Mouse (Mus musculus) limb, embryonic 14.5 days (tissue): ENCODE measurements around the gene Pard3b. TPM values are rescaled to one million over a fixed set of nuclear protein-coding genes. Genes with fewer than 3 reads are reported as not detected.

Experiments
- ATAC-seq: fragments of 200-750 bp; cut with Nextera tagmentation; 2 replicates; pipeline ENCODE4 v1.8.0; 2017; ENCODE audit warnings: low read depth, moderate number of reproducible peaks, moderate TSS enrichment; ENCODE audit not compliant: low FRiP score
- DNase-seq: peaks from one replicate; pipeline ENCODE4 v3.0.0-alpha.2; 2015; ENCODE audit warnings: low spot score
- H3K27ac ChIP-seq: fragments of 300-500 bp; sonication (generic); replicated peaks from 2 replicates; pipeline ENCODE4 v1.5.1; 2014; ENCODE audit warnings: low read depth, mild to moderate bottlenecking, low read length, moderate library complexity, mixed read lengths
- H3K27me3 ChIP-seq: fragments of 300-500 bp; sonication (generic); 2 replicates; pipeline ENCODE4 v1.6.1; 2014; ENCODE audit warnings: low read length, mixed read lengths; ENCODE audit not compliant: control insufficient read depth, insufficient read depth
- H3K36me3 ChIP-seq: fragments of 300-500 bp; sonication (generic); 2 replicates; pipeline ENCODE4 v1.6.1; 2014; ENCODE audit warnings: mild to moderate bottlenecking, low read length, moderate library complexity, mixed read lengths; ENCODE audit not compliant: control insufficient read depth, insufficient read depth
- H3K4me1 ChIP-seq: fragments of 300-500 bp; sonication (generic); 2 replicates; pipeline ENCODE4 v1.6.1; 2014; ENCODE audit warnings: antibody characterized with exemption, low read length, mixed read lengths; ENCODE audit not compliant: control insufficient read depth, insufficient read depth
- H3K4me2 ChIP-seq: fragments of 300-500 bp; sonication (generic); replicated peaks from 2 replicates; pipeline ENCODE4 v1.6.1; 2014; ENCODE audit warnings: low read depth, mild to moderate bottlenecking, low read length, moderate library complexity; ENCODE audit not compliant: severe bottlenecking
- H3K4me3 ChIP-seq: fragments of 300-500 bp; sonication (generic); replicated peaks from 2 replicates; pipeline ENCODE4 v1.5.1; 2014; ENCODE audit warnings: low read length
- H3K9ac ChIP-seq: fragments of 300-500 bp; sonication (generic); 2 replicates; pipeline ENCODE4 v1.6.1; 2014; ENCODE audit warnings: mild to moderate bottlenecking, low read depth, low read length, moderate library complexity; ENCODE audit not compliant: severe bottlenecking
- H3K9me3 ChIP-seq: fragments of 300-500 bp; sonication (generic); 2 replicates; pipeline ENCODE4 v1.6.1; 2016; ENCODE audit warnings: low read length; ENCODE audit not compliant: control insufficient read depth
- POLR2A ChIP-seq: fragments of 200-500 bp; IDR thresholded peaks from 2 replicates; pipeline ENCODE4 v1.8.0; 2012; ENCODE audit warnings: inconsistent platforms, mild to moderate bottlenecking, moderate library complexity, borderline replicate concordance; ENCODE audit not compliant: insufficient read depth, insufficient read length; ENCODE audit errors: extremely low read depth
- WGBS: fragments of 180-500 bp; shearing (Covaris S2); extraction: QIAGEN DNeasy Blood & Tissue Kit; methylation state at CpG from one replicate; pipeline ENCODE4 v1.1.7; 2014; 5-methylcytosine and 5-hydroxymethylcytosine counted together
- polyA plus RNA-seq, 2 experiments: library from polyadenylated mRNA; depleted of rRNA in 1 of 2; stranded (reverse) in 1 of 2; unstranded in 1 of 2; fragments of >200 nt; fragmentation: Nextera tagmentation in 1 of 2; extraction: Ambion mirVana in 1 of 2; gene quantifications; 2 replicates each; pipeline versions ENCODE4 v1.2.1 to v1.2.3; 2012 to 2014

Pard3b gene
- polyA plus RNA-seq, 2 experiments, result 5.3 to 21.0 TPM

- TF ChIP-seq POLR2A, result no peak
- Histone ChIP-seq H3K4me2 (no peak overlapping the region), H3K27me3 (no peaks in the 10 kb centered on the region), H3K9ac (no peak overlapping the region), H3K4me1 (peaks cover 11% of the 10 kb centered on the region), H3K27ac (no peak overlapping the region), H3K9me3 (no peaks in the 10 kb centered on the region), H3K4me3 (no peak overlapping the region), H3K36me3 (no peaks in the 10 kb centered on the region)
- no peak for ATAC-seq
- DNase-seq, result no peak
- 17% methylated on average over 4 of the region's 4 CpGs for WGBS
These were observed 941.8 kb downstream of the Pard3b start for GRCm38 (mm10) chr1:62580314-62580935.

- H3K9ac ChIP-seq, result no peak overlapping the region
- no peak overlapping the region for H3K4me3 ChIP-seq
- no peak for ATAC-seq
- H3K27ac ChIP-seq, result no peak overlapping the region
- no peak for DNase-seq
- H3K4me2 ChIP-seq, result no peak overlapping the region
- H3K36me3 ChIP-seq, result no peaks in the 10 kb centered on the region
- H3K4me1 ChIP-seq, result peaks cover 11% of the 10 kb centered on the region
- whole genome bisulfite sequencing, result 91% methylated on average over 4 of the region's 4 CpGs
- H3K9me3 ChIP-seq, result no peaks in the 10 kb centered on the region
- TF ChIP-seq POLR2A, result no peak
- H3K27me3 ChIP-seq, result no peaks in the 10 kb centered on the region
These were observed 943.9 kb downstream of the Pard3b start for GRCm38 (mm10) chr1:62582476-62582875.

- DNase-seq, result no peak
These were observed 948.9 kb downstream of the Pard3b start for GRCm38 (mm10) chr1:62587536-62587935.

DNA sequence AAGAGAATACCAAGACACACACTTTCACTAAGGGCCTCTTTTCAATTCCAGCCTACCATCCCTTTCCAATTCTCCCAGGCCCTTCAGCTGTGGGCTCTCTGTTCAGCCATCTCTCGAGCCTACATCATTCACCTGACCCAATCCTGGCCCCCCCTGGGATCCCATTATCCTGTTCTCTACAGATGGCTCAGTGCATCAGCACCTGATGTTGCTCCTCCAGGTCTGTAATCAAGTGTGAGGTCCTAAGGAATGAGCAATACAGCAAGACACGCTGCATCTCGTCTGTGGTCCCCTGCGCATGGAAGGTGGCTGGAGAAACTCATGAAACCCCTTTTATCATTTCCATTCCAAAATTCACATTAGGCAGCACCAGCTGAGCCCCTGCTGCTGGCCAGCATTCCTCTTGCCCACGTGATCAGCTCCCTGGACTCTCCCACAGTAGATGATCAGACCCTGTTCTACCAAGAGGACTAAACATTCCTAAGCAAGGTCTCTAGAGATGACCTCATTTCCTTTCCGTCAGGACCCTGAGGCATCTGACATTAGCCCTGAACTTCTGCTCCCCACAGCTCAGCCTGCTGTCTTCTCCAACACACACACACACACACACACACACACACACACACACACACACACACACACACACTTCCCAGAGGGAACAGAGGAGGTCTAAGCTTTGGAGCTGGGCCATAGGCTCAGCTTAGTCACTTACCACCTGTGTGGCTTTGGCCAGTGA is 952.8 kb downstream of the Pard3b start:
- DNase-seq (peak; percentile 34), ATAC-seq (peak; percentile 64)
- Histone ChIP-seq H3K9me3 (no peaks in the 10 kb centered on the region), H3K36me3 (no peaks in the 10 kb centered on the region), H3K4me3 (no peak overlapping the region), H3K4me2 (no peak overlapping the region), H3K27me3 (no peaks in the 10 kb centered on the region), H3K27ac (no peak overlapping the region), H3K4me1 (peaks cover 21% of the 10 kb centered on the region), H3K9ac (no peak overlapping the region)
- WGBS, result 33% methylated on average over 6 of the region's 6 CpGs
- no peak for TF ChIP-seq POLR2A

More at GRCm38 (mm10) chr1:62587536-62587935, 948.9 kb downstream of the Pard3b start:
- no peak overlapping the region for H3K27ac ChIP-seq
- TF ChIP-seq POLR2A, result no peak
- no peaks in the 10 kb centered on the region for H3K9me3 ChIP-seq
- no peak overlapping the region for H3K4me3 ChIP-seq
- peaks cover 19% of the 10 kb centered on the region for H3K4me1 ChIP-seq
- no peak overlapping the region for H3K4me2 ChIP-seq
- 91% methylated on average over 6 of the region's 6 CpGs for WGBS
- H3K27me3 ChIP-seq, result no peaks in the 10 kb centered on the region
- no peaks in the 10 kb centered on the region for H3K36me3 ChIP-seq
- no peak for ATAC-seq
- no peak overlapping the region for H3K9ac ChIP-seq

GRCm38 (mm10) chr1:62595401-62595800 is 956.8 kb downstream of the Pard3b start:
- H3K4me2 ChIP-seq, result no peak overlapping the region
- TF ChIP-seq POLR2A, result no peak
- H3K9ac ChIP-seq, result no peak overlapping the region
- ATAC-seq, result no peak
- H3K4me3 ChIP-seq, result no peak overlapping the region
- no peak overlapping the region for H3K27ac ChIP-seq
- DNase-seq, result no peak
- no peaks in the 10 kb centered on the region for H3K9me3 ChIP-seq
- WGBS, result 42% methylated on average over 3 of the region's 3 CpGs
- no peaks in the 10 kb centered on the region for H3K27me3 ChIP-seq
- H3K4me1 ChIP-seq, result peaks cover 13% of the 10 kb centered on the region
- no peaks in the 10 kb centered on the region for H3K36me3 ChIP-seq
